Mouse (Mus musculus): ENCODE measurements around the gene Pla2g12b. TPM values are rescaled to one million over a fixed set of nuclear protein-coding genes. Genes with fewer than 3 reads are reported as not detected.

Gene Pla2g12b
- total RNA-seq, 4 experiments from 2014 or later, result not detected

GRCm38 (mm10) chr10:59466626-59467025 is 63.2 kb downstream of the Pla2g12b start:
- DNase-seq (ENCODE audit: low spot score), result no peak

- no peak for DNase-seq (ENCODE audit: low spot score)
Measured at GRCm38 (mm10) chr10:59467297-59467696, 63.8 kb downstream of the Pla2g12b start.

- peak; percentile 52 for DNase-seq (ENCODE audit: low spot score)
Measured at GRCm38 (mm10) chr10:59470451-59470850, 67.0 kb downstream of the Pla2g12b start.

Other genes with a start within 250 kb of the Pla2g12b start
- 10 to 100 TPM; 14.4 to 20.6 (median 18.7) TPM for gene Sept10, start 181.8 kb upstream of the Pla2g12b start, total RNA-seq (2022)
- 1 to 10 TPM; 1.0 to 1.5 (median 1.4) TPM for gene Sowahc, start 181.7 kb upstream of the Pla2g12b start, total RNA-seq (2022)
- 10 to 100 TPM; 32.4 to 59.3 (median 44.0) TPM for gene P4ha1, start 80.4 kb upstream of the Pla2g12b start, total RNA-seq (2022)
- gene Gm10273, start 8.0 kb upstream of the Pla2g12b start, total RNA-seq (2022), result 100 to 1,000 TPM; 109 to 153 (median 139) TPM
- gene Oit3, start 38.1 kb downstream of the Pla2g12b start, total RNA-seq (2022), result under 1 TPM in 1 of 4 experiments, not detected in 3; 0.31 TPM
- not detected for gene Gm10322, start 212.4 kb downstream of the Pla2g12b start, total RNA-seq (2022)
- gene Mcu, start 213.0 kb downstream of the Pla2g12b start, total RNA-seq (2022), result 10 to 100 TPM; 19.4 to 25.7 (median 23.9) TPM

Measured in heart, adult 8-10 months (tissue).